Mouse (Mus musculus) megakaryocyte, embryonic 14.5 days (primary cell): ENCODE results near the gene Auts2.

Experiments
- FLI1 ChIP-seq: IDR thresholded peaks from 2 replicates; pipeline ENCODE4 v1.6.1; 2012; ENCODE audit warnings: low read length, inconsistent platforms, mixed read lengths
- GATA1 ChIP-seq: IDR thresholded peaks from 3 replicates; pipeline ENCODE4 v1.6.1; 2012; ENCODE audit warnings: mixed read lengths, low read length, inconsistent platforms, borderline replicate concordance

DNA sequence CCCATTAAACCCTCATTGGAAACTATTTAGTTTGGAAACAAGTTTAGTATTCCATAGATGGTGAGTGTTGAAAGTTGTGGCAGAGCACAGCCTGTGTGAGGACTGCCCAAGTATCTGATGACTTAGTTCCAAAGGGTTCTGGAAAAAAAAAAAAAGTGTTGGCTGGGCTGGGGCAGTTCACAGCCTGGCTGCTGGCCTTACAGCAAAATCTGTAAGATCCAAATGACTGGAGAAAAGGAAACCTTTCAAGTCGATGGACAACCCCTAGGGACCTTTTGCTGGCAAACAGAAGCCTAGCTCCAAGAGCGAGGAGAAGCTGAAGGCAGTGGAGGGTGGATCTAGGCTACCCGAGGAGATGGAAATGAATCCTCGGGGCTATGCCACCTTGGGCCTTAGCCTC lies 869.4 kb downstream of the Auts2 start:
- no peak for TF ChIP-seq GATA1
- TF ChIP-seq FLI1: no peak
